Comparison of ENCODE assay signal across 13 mouse cellular contexts in genomic region chr17:5443751-5444150, GRCm38 (mm10). TPM values are rescaled to one million over a fixed set of nuclear protein-coding genes. Genes with fewer than 3 reads are reported as not detected.
DNase-seq lines count a peak whose midpoint lies in the region; ATAC-seq and TF ChIP-seq lines count a peak whose summit lies in the region.
"Had no signal": no experiment of that assay in that cellular context is flagged by ENCODE, and none has a peak within 500 bp of the region (broad histone marks: within the 10 kb centered on the region; RNA-seq: fewer than 3 reads in every experiment).

No protein-coding gene starts in this region.

- no peaks in the 10 kb centered on the region for H3K36me3 ChIP-seq in heart, embryonic 12.5 days
- H3K36me3 ChIP-seq: heart, embryonic 10.5 days had no signal

- no peaks in the 10 kb centered on the region for H3K9me3 ChIP-seq in heart, embryonic 12.5 days (replicated peaks)
- H3K9me3 ChIP-seq: heart, embryonic 10.5 days had no signal

- no peak for TF ChIP-seq POLR2A in cerebellum, adult 2 months (IDR thresholded peaks at IDR 0.05; ENCODE audit: borderline replicate concordance, insufficient read depth, low read length)

- no peak for TF ChIP-seq CTCF in cerebellum, adult 2 months (IDR thresholded peaks at IDR 0.05; ENCODE audit: borderline replicate concordance, insufficient read depth, low read depth, low read length)

- DNase-seq in heart, postnatal 4 days, result peak; percentile 43
- DNase-seq in adrenal gland, adult 18-20 months (ENCODE audit: low spot score in 2 of 2), result peak; percentile 18 to 29
- DNase-seq in kidney, postnatal 14 days, result peak; percentile 48
- peak; percentile 48 for DNase-seq in lung, postnatal 25 days (ENCODE audit: low spot score)
- DNase-seq in right cerebral cortex, postnatal 10 days (ENCODE audit: low spot score in 2 of 2), result no peak
- no peak for DNase-seq in cerebellum, adult 2 months
- DNase-seq: B cell, adult 2 months; cerebellum, adult 9-10 months; liver had no signal

- no peak overlapping the region for H3K4me2 ChIP-seq in heart, embryonic 12.5 days

- H3K27me3 ChIP-seq in heart, embryonic 12.5 days (replicated peaks), result peaks cover 18% of the 10 kb centered on the region
- no peaks in the 10 kb centered on the region for H3K27me3 ChIP-seq in cerebellum, adult 2 months (ENCODE audit: control insufficient read depth, insufficient read depth, low read length)

- no peak overlapping the region for H3K27ac ChIP-seq in heart, embryonic 12.5 days (ENCODE audit: poor library complexity, severe bottlenecking)
- H3K27ac ChIP-seq in cerebellum, adult 2 months (ENCODE audit: insufficient read depth, low read length), result no peak overlapping the region
- H3K27ac ChIP-seq: heart, embryonic 10.5 days had no signal

- peaks cover 17% of the 10 kb centered on the region for H3K4me1 ChIP-seq in heart, embryonic 12.5 days (replicated peaks)
- H3K4me1 ChIP-seq in cerebellum, adult 2 months (ENCODE audit: control insufficient read depth, insufficient read depth, low read length), result no peaks in the 10 kb centered on the region

- no peak overlapping the region for H3K4me3 ChIP-seq in heart, embryonic 12.5 days
- H3K4me3 ChIP-seq in cerebellum, adult 2 months (replicated peaks; ENCODE audit: insufficient read depth, low read depth, low read length), result no peak overlapping the region
- H3K4me3 ChIP-seq: heart, embryonic 10.5 days had no signal

- ATAC-seq in heart, embryonic 12.5 days (ENCODE audit: insufficient number of reproducible peaks, low FRiP score), result no peak
- ATAC-seq in inflammation-experienced regulatory T-cells, adult 6 months, result no peak

- WGBS in heart, embryonic 12.5 days, result 31% methylated on average over 5 of the region's 5 CpGs
- 40% methylated on average over 5 of the region's 5 CpGs for WGBS in cerebellum, adult 2 months

- H3K9ac ChIP-seq in heart, embryonic 12.5 days, result no peak overlapping the region

RNA-seq across cellular contexts. Expression of gene Tmem242, which starts 3.7 kb away (rescaled TPM):
- 100 to 1,000 TPM; 128 to 131 TPM for total RNA-seq in heart, postnatal 4 days (2021)
- polyA plus RNA-seq in heart, embryonic 12.5 days (2016; fragmentation: Nextera tagmentation; extraction: Ambion mirVana), result 108 and 111 TPM in 2 replicates
- total RNA-seq in adrenal gland, adult 18-20 months (2021), result 100 to 1,000 TPM; 121 to 161 TPM
- polyA plus RNA-seq in cerebellum, adult 2 months (2012; rRNA removed), result 45.2 and 52.3 TPM in 2 replicates
- polyA plus RNA-seq in inflammation-experienced regulatory T-cells, adult 6 months (2017; shearing (Covaris generic)), result 10 to 100 TPM; 73.0 to 74.1 (median 73.9) TPM

RNA-seq across cellular contexts. Expression of gene Ldhal6b, which starts 25.2 kb away (rescaled TPM):
- total RNA-seq in heart, postnatal 4 days (2021), result 1 to 10 TPM; 1.0 to 1.3 TPM
- not detected in 2 replicates for polyA plus RNA-seq in heart, embryonic 12.5 days (2016; fragmentation: Nextera tagmentation; extraction: Ambion mirVana)
- total RNA-seq in adrenal gland, adult 18-20 months (2021), result under 1 TPM; 0.42 to 0.70 TPM
- polyA plus RNA-seq in cerebellum, adult 2 months (2012; rRNA removed), result 0.75 and 0.76 TPM in 2 replicates
- not detected for polyA plus RNA-seq in inflammation-experienced regulatory T-cells, adult 6 months (2017; shearing (Covaris generic))
- polyA plus RNA-seq: heart, embryonic 10.5 days; hindbrain, embryonic 11.5 days had no signal

RNA-seq across cellular contexts. Expression of gene Zdhhc14, which starts 48.6 kb away (rescaled TPM):
- total RNA-seq in heart, postnatal 4 days (2021), result 1 to 10 TPM; 3.5 to 3.7 TPM
- 1.6 and 1.9 TPM in 2 replicates for polyA plus RNA-seq in heart, embryonic 12.5 days (2016; fragmentation: Nextera tagmentation; extraction: Ambion mirVana)
- 1 to 10 TPM; 3.6 to 5.6 TPM for total RNA-seq in adrenal gland, adult 18-20 months (2021)
- polyA plus RNA-seq in cerebellum, adult 2 months (2012; rRNA removed), result 24.8 and 26.0 TPM in 2 replicates
- under 1 TPM in 2 of 3 experiments, not detected in 1; 0.21 to 0.36 TPM for polyA plus RNA-seq in inflammation-experienced regulatory T-cells, adult 6 months (2017; shearing (Covaris generic))

Comparison
In these comparisons a context has a peak if more than half of its experiments do, and no peak if none do; other contexts are left out.
1. DNase-seq: peak in heart, postnatal 4 days (single experiment), adrenal gland, adult 18-20 months (2 of 2), kidney, postnatal 14 days (single experiment) and lung, postnatal 25 days (single experiment); none in right cerebral cortex, postnatal 10 days (0 of 2) and cerebellum, adult 2 months (0 of 2).